Mouse (Mus musculus) thymus, postnatal 14 days (tissue): ENCODE results near the gene Plpp2.

Experiments used
- DNase-seq: peaks from one replicate; pipeline ENCODE4 v3.0.0; 2021

Plpp2 gene

DNA sequence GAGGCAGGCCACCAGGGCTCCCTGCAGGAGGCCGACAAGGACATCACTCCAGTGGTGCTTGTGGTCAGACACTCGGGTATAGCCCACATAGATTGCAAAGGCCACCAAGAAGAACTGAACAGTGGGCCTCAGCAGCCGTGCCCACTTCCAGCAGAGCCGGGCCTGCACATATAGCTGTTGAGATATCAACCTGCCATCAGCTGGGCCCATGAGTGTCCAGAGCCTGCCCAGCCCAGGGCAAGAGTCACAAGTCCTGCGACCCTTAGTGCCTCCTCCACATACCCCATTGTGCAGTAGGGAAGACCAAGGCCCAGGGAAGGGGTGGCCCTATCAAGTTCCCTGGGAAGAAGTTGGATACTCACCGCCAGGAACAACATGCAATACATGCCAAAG lies 6.1 kb downstream of the Plpp2 start:
- no peak for DNase-seq

DNA sequence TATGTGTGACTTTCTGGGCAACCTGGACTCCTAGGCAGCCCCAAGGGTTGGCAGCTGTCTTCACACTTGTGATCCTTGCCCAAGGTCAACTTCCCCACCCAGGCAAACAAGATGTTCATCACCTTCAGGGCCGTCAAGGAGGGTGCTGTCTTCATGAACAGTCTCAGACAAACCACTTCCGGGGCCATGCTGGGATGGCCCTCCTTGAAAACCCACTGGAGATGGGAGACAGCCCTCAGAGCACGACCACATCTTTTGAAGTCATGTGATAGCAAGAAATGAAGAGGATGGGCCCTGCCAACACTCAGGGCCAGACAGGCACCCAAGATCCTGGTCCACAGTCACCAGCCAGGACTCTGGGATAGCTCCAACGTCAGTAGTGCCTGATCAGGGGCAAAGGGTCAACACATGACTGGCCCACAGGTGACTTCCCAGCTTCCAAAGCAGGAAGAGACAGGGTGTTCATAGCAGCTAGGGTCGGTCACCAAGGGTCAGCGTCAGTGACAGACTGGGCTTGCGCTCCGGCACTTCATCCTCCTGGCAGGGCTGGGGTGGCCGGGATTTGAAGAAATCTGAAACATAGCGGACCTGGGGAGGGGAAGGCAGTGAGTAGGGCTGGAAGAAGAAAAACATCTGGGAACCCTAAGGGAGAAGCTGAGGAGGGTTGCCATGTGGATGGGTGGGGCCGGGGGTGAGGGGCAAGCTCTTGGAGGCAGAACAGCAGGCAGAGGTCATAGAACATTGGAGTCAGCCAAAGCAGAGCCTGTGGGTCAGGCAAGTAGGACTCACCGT lies 6.7 kb downstream of the Plpp2 start:
- DNase-seq, result no peak

DNA sequence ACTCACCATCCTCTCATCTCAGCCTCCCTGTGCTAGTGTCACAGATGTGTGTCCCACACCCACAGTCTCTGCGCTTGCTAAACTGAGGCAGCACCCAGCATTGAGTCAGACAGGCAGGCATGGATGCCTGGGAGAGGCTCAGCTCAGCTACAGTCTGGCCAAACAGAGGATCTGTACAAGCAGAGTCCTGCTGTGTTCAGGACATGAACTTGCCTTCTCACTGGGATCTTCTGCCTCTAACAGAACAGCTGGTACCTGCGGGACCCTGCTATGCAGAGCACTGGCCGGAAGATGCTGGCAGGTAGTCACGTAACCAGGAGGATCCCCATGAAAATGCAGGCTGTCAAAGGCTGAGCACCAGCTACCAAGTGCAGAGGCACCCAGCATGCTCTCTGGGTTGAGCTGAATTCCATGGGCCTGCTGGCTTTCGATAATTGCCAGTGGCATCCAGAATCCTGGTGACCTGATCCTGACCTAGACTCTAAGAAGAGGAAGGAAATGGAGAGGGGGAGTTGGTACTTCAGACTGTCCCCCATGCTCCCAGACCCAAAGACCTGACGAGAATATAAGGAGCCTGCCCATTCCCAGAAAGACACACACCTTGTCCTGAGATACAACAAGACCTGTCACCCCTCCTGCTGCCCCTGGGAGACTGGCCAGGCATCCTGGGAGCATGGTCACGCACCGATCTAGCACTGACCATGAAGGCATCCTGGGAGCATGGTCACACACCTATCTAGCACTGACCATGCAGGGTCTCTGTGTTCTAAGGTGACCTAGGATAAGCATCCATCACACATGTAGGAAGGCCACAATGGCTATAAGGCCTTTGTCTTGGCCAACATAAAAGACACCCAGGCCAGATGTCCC lies 7.9 kb downstream of the Plpp2 start:
- no peak for DNase-seq

DNA sequence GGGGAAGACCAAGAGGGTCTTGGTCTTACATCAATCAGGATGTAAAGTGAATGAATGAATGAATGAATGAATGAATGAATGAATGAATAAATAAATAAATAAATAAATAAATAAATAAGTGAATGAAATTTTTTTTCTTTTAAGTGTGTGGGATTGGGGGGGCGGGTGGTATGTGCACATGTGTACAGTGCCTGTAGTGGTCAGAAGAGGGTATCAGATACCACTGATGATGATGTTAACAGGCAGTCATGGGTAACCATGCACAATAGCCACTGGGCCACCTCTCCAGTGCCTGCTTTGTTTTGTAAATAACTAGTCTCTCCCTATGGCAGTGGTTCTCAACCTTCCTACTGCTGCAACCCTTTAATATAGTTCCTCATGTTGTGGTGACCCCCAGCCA lies 9.2 kb downstream of the Plpp2 start:
- no peak for DNase-seq

DNA sequence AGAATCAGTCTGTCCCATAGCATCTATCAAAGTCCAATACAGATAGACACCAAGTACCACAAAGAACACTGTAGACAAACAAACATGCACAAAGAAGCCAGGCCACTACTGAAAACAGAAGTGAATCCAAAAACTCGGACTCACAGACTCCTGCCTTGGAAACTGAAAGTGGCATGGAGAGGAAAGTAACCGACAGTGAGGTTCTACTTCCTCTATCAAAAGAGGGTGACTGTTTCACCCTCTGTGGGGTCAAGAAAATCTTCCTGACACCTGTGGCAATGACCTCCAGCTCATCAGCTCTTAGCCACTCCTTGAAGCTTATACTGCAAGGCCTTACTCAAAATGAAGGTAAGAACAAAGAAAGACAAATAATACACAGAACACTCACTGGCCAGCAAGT lies 26.9 kb downstream of the Plpp2 start:
- DNase-seq, result no peak

DNA sequence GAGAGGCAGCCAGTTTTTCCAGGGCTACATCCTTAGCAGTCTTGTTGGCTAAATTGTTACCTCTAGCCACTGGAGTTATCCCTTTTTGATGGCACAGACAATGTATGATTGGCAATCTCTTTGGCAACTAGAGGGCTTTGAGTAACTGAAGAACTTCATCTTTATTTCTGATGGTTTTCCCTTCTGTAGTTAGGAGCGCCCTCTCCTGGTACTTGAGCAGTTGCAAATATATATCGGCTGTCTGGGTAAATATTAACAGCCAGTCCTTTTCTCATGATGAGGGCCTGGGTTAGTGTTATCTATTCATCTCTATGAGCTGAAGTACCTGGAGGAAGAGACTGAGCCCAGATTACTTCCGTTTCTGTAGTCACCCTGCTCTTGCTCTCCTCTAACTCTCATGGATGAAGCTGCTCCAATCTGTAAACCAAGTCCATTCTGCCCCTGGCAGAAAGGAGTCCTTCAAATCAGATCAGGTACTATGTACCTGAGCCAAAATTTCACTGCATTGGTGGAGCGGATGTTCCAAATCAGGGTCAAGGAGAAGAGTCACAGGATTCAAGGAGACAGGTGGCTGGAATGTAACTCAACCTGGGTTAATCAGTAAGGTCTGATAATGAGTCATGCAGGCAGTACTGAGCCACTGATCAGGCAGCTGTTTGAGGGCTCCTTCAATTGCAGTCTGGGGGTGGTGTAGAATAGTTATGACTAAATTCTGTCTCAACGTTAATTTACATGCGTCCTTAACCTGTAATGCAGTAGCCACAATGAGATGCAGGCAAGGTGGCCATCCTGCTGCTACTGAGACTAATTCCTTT lies 30.6 kb downstream of the Plpp2 start:
- no peak for DNase-seq

DNA sequence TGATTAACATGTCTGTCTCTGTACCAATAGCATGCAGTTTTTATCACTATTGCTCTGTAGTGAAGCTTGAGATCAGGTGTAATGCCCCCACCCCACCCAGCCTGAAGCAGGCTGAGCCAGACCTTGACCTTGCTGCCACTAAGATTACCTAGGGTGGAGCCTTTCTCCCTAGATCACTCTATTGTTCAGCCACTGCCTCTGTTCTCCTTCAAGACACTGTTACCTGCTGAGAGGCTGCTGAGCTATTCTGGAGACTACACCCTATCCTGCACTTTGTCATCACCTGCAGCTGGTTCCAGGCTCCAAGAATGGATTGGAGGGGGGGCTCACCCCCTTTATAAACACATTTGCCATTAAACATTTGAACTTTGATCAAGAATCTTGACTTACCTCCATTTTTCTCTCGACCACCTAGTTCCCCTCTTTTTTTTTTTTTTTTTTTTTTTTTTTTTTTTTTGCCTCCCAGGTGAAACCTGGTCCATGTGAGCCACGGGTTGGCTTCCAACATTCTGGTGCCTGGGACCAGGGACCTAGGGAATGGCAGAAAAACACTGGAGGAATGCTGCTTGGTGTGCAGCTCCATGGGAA lies 36.8 kb downstream of the Plpp2 start:
- no peak for DNase-seq

DNA sequence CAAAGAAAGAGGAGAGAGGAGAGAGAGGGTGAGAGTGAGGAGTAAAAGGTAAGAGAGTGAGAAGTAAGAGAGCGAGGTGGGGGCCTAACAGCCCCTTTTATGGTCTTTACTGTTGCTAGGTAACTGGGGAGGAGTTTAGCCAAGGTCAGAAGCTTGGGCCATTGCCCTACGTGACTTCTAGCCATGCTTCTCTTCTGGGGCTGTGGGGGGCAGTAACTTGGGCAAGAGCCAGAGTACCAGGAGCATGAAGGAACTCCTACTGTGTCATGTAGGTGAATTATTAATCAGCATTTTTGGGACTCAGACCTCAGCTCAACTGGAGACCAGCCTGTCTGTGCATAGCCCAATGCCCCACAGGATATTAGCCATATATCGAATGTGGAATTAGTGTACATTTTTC lies 37.7 kb downstream of the Plpp2 start:
- DNase-seq, result no peak
